Mouse (Mus musculus) MEL (cell line): ENCODE measurements at regions not wholly inside any gene's neighbourhood (a gene's known extent, or its start where the extent isn't known, plus 50 kb on each side); places are given as distances from the start of the nearest gene placed in this dataset.

Experiments
- DNase-seq: peaks from one replicate; pipeline ENCODE4 v3.0.0; 2011; ENCODE audit warnings: low read depth, low spot score
- H3K27ac ChIP-seq: 2 replicates; pipeline ENCODE4 v1.5.1; 2012; ENCODE audit warnings: low read depth, mild to moderate bottlenecking, control low read depth, low read length, moderate library complexity; ENCODE audit not compliant: control insufficient read depth
- H3K27me3 ChIP-seq, 2 experiments: fragments of 150-350 bp in 1 of 2; sonication (generic) in 1 of 2; 2 replicates each; pipeline ENCODE4 v1.6.1; 2012; ENCODE audit warnings: low read length in 2 of 2, mild to moderate bottlenecking in 2 of 2, improper control_type of control experiment in 1 of 2, moderate library complexity in 1 of 2; ENCODE audit not compliant: insufficient read depth in 2 of 2, control insufficient read depth in 1 of 2
- H3K36me3 ChIP-seq, 2 experiments: 2 replicates each; pipeline ENCODE4 v1.6.1; 2012 to 2014; ENCODE audit warnings: low read length in 2 of 2, improper control_type of control experiment in 1 of 2, inconsistent platforms in 1 of 2, mild to moderate bottlenecking in 1 of 2; ENCODE audit not compliant: insufficient read depth in 2 of 2, control insufficient read depth in 1 of 2
- H3K4me1 ChIP-seq, 2 experiments: fragments of 150-350 bp in 1 of 2; sonication (generic) in 1 of 2; 2 replicates each; pipeline ENCODE4 v1.6.1; 2012; ENCODE audit warnings: low read length in 2 of 2, improper control_type of control experiment in 1 of 2, mild to moderate bottlenecking in 1 of 2; ENCODE audit not compliant: insufficient read depth in 2 of 2, control insufficient read depth in 1 of 2
- H3K4me3 ChIP-seq, 2 experiments: fragments of 150-350 bp in 1 of 2; sonication (generic) in 1 of 2; 2 replicates each; pipeline ENCODE4 v1.5.1; 2012; ENCODE audit warnings: low read depth in 2 of 2, low read length in 2 of 2, mild to moderate bottlenecking in 2 of 2, moderate library complexity in 2 of 2, control low read depth in 1 of 2, improper control_type of control experiment in 1 of 2; ENCODE audit not compliant: control insufficient read depth in 1 of 2, insufficient read depth in 1 of 2
- H3K79me2 ChIP-seq: 2 replicates; pipeline ENCODE4 v1.6.1; 2012; ENCODE audit warnings: mild to moderate bottlenecking, low read length, moderate library complexity; ENCODE audit not compliant: control insufficient read depth, poor library complexity, insufficient read depth
- H3K9ac ChIP-seq: 2 replicates; pipeline ENCODE4 v1.6.1; 2012; ENCODE audit warnings: low read depth, mild to moderate bottlenecking, control low read depth, low read length, moderate library complexity; ENCODE audit not compliant: control insufficient read depth, poor library complexity, severe bottlenecking
- H3K9me3 ChIP-seq: fragments of 150-350 bp; sonication (generic); replicated peaks from 2 replicates; pipeline ENCODE4 v1.6.1; 2012; ENCODE audit warnings: mild to moderate bottlenecking, low read length, improper control_type of control experiment, moderate library complexity; ENCODE audit not compliant: insufficient read depth
- BHLHE40 ChIP-seq: IDR thresholded peaks from 2 replicates; pipeline ENCODE4 v1.6.1; 2012; ENCODE audit warnings: low read depth, mild to moderate bottlenecking, inconsistent platforms, low read length, improper control_type of control experiment, borderline replicate concordance
- CHD1 ChIP-seq: IDR thresholded peaks from 2 replicates; pipeline ENCODE4 v1.6.1; 2012; ENCODE audit warnings: low read depth, mild to moderate bottlenecking, inconsistent platforms, low read length, improper control_type of control experiment
- CHD2 ChIP-seq: IDR thresholded peaks from 2 replicates; pipeline ENCODE4 v1.6.1; 2011; ENCODE audit warnings: low read length, improper control_type of control experiment
- CTCF ChIP-seq, 3 experiments: IDR thresholded peaks in 2 of 3; conservative IDR thresholded peaks in 1 of 3; 2 replicates each; pipeline ENCODE4 v1.5.1; 2011 to 2012; ENCODE audit warnings: low read length in 3 of 3, low read depth in 2 of 3, mild to moderate bottlenecking in 2 of 3, improper control_type of control experiment in 1 of 3, inconsistent platforms in 1 of 3, mixed read lengths in 1 of 3, moderate library complexity in 1 of 3; ENCODE audit not compliant: control insufficient read depth in 1 of 3, insufficient read depth in 1 of 3, poor library complexity in 1 of 3, severe bottlenecking in 1 of 3
- ELF1 ChIP-seq: IDR thresholded peaks from 2 replicates; pipeline ENCODE4 v1.6.1; 2014; ENCODE audit warnings: low read depth, mild to moderate bottlenecking, inconsistent platforms, low read length, improper control_type of control experiment, moderate library complexity
- GATA1 ChIP-seq: IDR thresholded peaks from 2 replicates; pipeline ENCODE4 v1.6.1; 2011; ENCODE audit warnings: low read depth, low read length, improper control_type of control experiment
- KAT2A ChIP-seq: conservative IDR thresholded peaks from 2 replicates; pipeline ENCODE4 v1.6.1; 2012; ENCODE audit warnings: low read depth, low read length, improper control_type of control experiment, inconsistent platforms
- MAFK ChIP-seq: IDR thresholded peaks from 2 replicates; pipeline ENCODE4 v1.6.1; 2011; ENCODE audit warnings: low read depth, mild to moderate bottlenecking, low read length, improper control_type of control experiment, borderline replicate concordance
- MAZ ChIP-seq: IDR thresholded peaks from 2 replicates; pipeline ENCODE4 v1.6.1; 2012; ENCODE audit warnings: low read depth, mild to moderate bottlenecking, inconsistent platforms, low read length, improper control_type of control experiment
- MXI1 ChIP-seq: IDR thresholded peaks from 2 replicates; pipeline ENCODE4 v1.6.1; 2011; ENCODE audit warnings: mild to moderate bottlenecking, low read depth, low read length, improper control_type of control experiment
- MYB ChIP-seq: IDR thresholded peaks from 2 replicates; pipeline ENCODE4 v1.6.1; 2011; ENCODE audit warnings: mild to moderate bottlenecking, low read depth, low read length, improper control_type of control experiment
- MYC ChIP-seq: IDR thresholded peaks from 2 replicates; pipeline ENCODE4 v1.6.1; 2011; ENCODE audit warnings: low read depth, mild to moderate bottlenecking, low read length, improper control_type of control experiment, moderate library complexity
- NELFE ChIP-seq: IDR thresholded peaks from 2 replicates; pipeline ENCODE4 v1.6.1; 2011; ENCODE audit warnings: low read depth, low read length, improper control_type of control experiment
- NRF1 ChIP-seq: IDR thresholded peaks from 2 replicates; pipeline ENCODE4 v1.6.1; 2014; ENCODE audit warnings: low read depth, mild to moderate bottlenecking, inconsistent platforms, low read length, improper control_type of control experiment, moderate library complexity; ENCODE audit not compliant: poor library complexity, insufficient read depth, severe bottlenecking
- POLR2A ChIP-seq, 2 experiments: IDR thresholded peaks; 2 replicates each; pipeline ENCODE4 v1.6.1; 2011 to 2012; ENCODE audit warnings: low read length in 2 of 2, mild to moderate bottlenecking in 2 of 2, control low read depth in 1 of 2, improper control_type of control experiment in 1 of 2, low read depth in 1 of 2, moderate library complexity in 1 of 2; ENCODE audit not compliant: control insufficient read depth in 1 of 2, insufficient read depth in 1 of 2, poor library complexity in 1 of 2
- RAD21 ChIP-seq: IDR thresholded peaks from 2 replicates; pipeline ENCODE4 v1.6.1; 2011; ENCODE audit warnings: mild to moderate bottlenecking, low read depth, low read length, improper control_type of control experiment
- RCOR1 ChIP-seq: IDR thresholded peaks from 2 replicates; pipeline ENCODE4 v1.6.1; 2012; ENCODE audit warnings: low read depth, mild to moderate bottlenecking, inconsistent platforms, low read length, improper control_type of control experiment
- SIN3A ChIP-seq: IDR thresholded peaks from 2 replicates; pipeline ENCODE4 v1.6.1; 2012; ENCODE audit warnings: low read length, improper control_type of control experiment, inconsistent platforms
- TAL1 ChIP-seq: IDR thresholded peaks from 2 replicates; pipeline ENCODE4 v1.6.1; 2012; ENCODE audit warnings: mild to moderate bottlenecking, inconsistent platforms, low read length, moderate library complexity, mixed read lengths
- TBP ChIP-seq: IDR thresholded peaks from 2 replicates; pipeline ENCODE4 v1.8.0; 2011; ENCODE audit warnings: low read depth, low read length, improper control_type of control experiment
- USF2 ChIP-seq, 2 experiments: IDR thresholded peaks; 2 replicates each; pipeline ENCODE4 v1.6.1; 2011 to 2012; ENCODE audit warnings: improper control_type of control experiment in 2 of 2, low read length in 2 of 2, borderline replicate concordance in 1 of 2, inconsistent platforms in 1 of 2, low read depth in 1 of 2, mild to moderate bottlenecking in 1 of 2; ENCODE audit not compliant: insufficient read depth in 1 of 2
- ZC3H11A ChIP-seq: IDR thresholded peaks from 2 replicates; pipeline ENCODE4 v1.6.1; 2012; ENCODE audit warnings: low read depth, mild to moderate bottlenecking, inconsistent platforms, low read length, improper control_type of control experiment
- ZKSCAN1 ChIP-seq: IDR thresholded peaks from 2 replicates; pipeline ENCODE4 v1.6.1; 2012; ENCODE audit warnings: low read depth, mild to moderate bottlenecking, inconsistent platforms, low read length, improper control_type of control experiment, moderate library complexity
- ZMIZ1 ChIP-seq: IDR thresholded peaks from 2 replicates; pipeline ENCODE4 v1.6.1; 2012; ENCODE audit warnings: low read depth, mild to moderate bottlenecking, inconsistent platforms, low read length, improper control_type of control experiment, moderate library complexity
- ZNF384 ChIP-seq: IDR thresholded peaks from 2 replicates; pipeline ENCODE4 v1.6.1; 2012; ENCODE audit warnings: low read depth, mild to moderate bottlenecking, inconsistent platforms, low read length, improper control_type of control experiment

DNA sequence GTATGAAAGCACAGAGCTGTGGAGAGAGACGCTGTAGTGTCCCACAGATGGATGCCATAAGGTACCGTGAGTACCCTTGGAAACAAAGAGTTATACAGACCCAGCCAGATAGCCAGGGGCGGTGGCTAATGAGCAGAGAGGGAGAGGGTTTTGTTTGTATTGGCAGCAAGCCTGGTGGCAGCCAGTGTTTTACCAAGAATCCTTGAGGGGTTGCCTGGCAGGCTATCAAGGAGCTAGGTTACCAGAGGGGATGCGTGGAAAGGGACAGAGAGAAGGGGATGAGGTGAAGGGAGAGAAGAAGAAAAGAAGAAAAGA, 262.7 kb downstream of the Matn1 start:
- no peaks in the 10 kb centered on the region for H3K4me1 ChIP-seq

DNA sequence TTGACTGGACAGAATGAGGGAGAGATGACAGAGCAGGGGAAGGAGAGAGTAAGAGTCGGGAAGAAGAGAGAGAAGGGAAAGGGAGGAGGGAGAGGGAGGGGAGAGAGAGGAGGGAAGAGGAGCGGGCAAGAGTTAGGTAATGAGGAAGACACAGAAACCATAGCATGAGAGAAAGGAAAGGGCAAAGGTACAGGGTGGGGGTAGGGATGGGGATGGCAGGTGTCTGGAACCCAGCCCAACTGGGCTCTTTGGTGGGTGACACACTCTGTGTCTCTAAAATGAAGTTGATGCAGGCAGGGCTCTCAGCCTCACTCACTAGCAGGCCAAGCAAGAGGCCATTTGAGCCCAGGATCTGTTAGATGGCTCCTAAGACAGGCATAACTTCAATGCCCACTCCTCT, 263.1 kb downstream of the Matn1 start:
- H3K79me2 ChIP-seq = no peaks in the 10 kb centered on the region
- no peak overlapping the region for H3K27ac ChIP-seq
- TF ChIP-seq GATA1 (no peak), ZC3H11A (no peak), MYB (no peak), MAFK (no peak), MAZ (no peak), RAD21 (no peak), ZKSCAN1 (no peak), ELF1 (no peak), CTCF (IDR thresholded peaks at IDR 0.05 in 2 of 3, conservative IDR thresholded peaks at IDR 0.05 in 1 of 3; ENCODE audit: control insufficient read depth in 1 of 3, insufficient read depth in 1 of 3, low read depth in 2 of 3, low read length in 3 of 3, poor library complexity in 1 of 3, severe bottlenecking in 1 of 3) (no peak), KAT2A (no peak), POLR2A (IDR thresholded peaks at IDR 0.05; ENCODE audit: control insufficient read depth in 1 of 2, insufficient read depth in 1 of 2, low read depth in 1 of 2, low read length in 2 of 2, poor library complexity in 1 of 2) (no peak), BHLHE40 (no peak), CHD2 (no peak), TBP (no peak), SIN3A (no peak), NRF1 (no peak)
- no peak for DNase-seq
- H3K9ac ChIP-seq = no peak overlapping the region
- H3K9me3 ChIP-seq = no peaks in the 10 kb centered on the region
- H3K4me3 ChIP-seq = no peak overlapping the region
- H3K4me1 ChIP-seq = no peaks in the 10 kb centered on the region
- H3K27me3 ChIP-seq = no peaks in the 10 kb centered on the region
- H3K36me3 ChIP-seq = no peaks in the 10 kb centered on the region

More for the DNA sequence above, 262.7 kb downstream of the Matn1 start:
- H3K27ac ChIP-seq = no peak overlapping the region
- H3K9me3 ChIP-seq = no peaks in the 10 kb centered on the region
- TF ChIP-seq MYC (no peak), SIN3A (no peak), CHD1 (no peak), NELFE (no peak), BHLHE40 (no peak), TAL1 (no peak), ZNF384 (no peak), ZMIZ1 (no peak), RAD21 (no peak), MXI1 (no peak), USF2 (IDR thresholded peaks at IDR 0.05; ENCODE audit: borderline replicate concordance in 1 of 2, insufficient read depth in 1 of 2, low read depth in 1 of 2, low read length in 2 of 2) (no peak), RCOR1 (no peak)
- TF ChIP-seq, all 39 proteins: peak for 0
- no peak overlapping the region for H3K4me3 ChIP-seq
- no peak for DNase-seq
- no peak overlapping the region for H3K9ac ChIP-seq
- no peaks in the 10 kb centered on the region for H3K79me2 ChIP-seq
- no peaks in the 10 kb centered on the region for H3K27me3 ChIP-seq
- no peaks in the 10 kb centered on the region for H3K36me3 ChIP-seq
